Mouse (Mus musculus): ENCODE results near the gene Tmprss13.
A peak's percentile ranks its signal among the peaks of the same experiment; 100 is the strongest.

The Tmprss13 gene

DNA sequence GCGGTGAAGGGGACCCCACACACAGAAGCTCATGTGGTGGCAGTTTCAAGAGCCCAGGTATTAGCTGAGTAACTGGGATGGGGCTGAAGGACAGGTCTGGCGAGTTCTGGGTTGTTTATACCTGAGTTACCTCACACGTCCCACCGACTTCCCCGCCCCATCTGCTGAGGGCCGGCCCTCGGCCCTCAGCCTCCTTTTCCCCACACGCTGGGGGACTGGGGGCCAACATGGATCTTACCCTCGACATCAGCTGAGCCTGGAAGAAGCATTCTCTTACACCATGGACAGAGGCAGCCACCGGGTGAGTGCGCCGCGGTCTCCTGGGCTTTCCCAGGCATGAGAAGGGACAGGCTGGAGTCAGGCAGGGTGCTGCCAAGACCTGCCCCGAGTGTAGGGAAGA lies at the start of gene Tmprss13:
Gene Tmprss13 (plus strand): TSS at position 246 of the 400 bp plus-strand sequence.
- DNase-seq (ENCODE audit: low spot score): no peak

DNA sequence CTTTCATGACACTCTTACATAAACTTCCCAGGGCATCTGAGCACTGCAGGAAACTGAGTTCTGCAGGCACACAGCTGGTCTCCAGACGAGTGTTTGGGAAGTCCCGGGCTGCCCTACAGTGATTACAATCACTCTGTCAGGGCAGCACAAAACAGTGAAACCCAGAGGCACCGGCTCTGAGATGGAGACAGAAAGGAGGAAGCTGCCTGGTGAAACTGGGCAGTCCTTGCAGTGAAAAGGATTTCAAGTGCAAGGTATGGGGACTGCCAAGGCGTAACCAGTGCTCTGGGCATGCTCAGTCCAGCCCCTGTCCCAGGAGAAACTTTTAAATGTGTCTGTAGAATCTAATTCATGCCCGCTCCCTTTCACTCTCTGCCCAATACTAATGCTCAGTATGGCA lies 46.7 kb upstream of the Tmprss13 start:
- DNase-seq (ENCODE audit: low spot score): no peak

DNA sequence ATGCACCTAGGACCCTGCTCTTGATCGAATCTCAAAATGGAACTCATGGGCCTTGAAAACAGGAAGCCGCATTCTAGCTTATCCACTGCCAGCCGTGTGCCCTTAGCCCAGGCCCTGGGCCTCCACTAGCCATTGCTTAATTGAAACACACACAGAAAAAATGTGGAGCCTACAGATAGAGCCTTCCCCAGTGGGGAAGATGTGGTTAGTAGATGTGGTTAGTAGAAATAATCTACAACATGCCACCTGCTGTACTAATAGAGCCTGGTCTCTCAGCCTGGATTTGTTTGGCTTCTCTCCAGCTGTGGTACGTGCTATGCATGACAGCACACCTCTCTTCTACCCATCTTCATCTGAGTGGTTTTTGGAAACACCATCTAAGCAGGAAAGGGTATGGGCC lies 44.7 kb upstream of the Tmprss13 start:
- DNase-seq (ENCODE audit: low spot score): no peak

DNA sequence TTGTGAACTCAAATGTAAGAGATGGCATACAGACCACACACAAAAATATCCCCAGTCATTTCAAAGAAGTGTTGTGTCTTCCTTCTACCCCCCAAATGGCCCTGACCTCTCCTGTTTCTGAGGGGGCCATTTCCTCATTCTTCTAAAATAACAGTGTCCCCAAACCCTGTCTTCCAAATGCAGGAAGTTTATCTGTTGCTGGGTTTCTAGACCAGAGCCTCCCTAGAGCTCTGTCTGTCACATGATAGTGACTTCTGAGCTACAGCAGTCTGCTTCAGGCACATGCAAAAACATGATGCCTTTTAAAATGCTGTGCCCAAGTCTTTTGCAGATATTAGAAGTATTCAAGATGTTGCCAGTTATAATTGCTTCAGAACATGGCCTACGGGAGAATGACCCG lies 44.3 kb upstream of the Tmprss13 start:
- no peak for DNase-seq (ENCODE audit: low spot score)

DNA sequence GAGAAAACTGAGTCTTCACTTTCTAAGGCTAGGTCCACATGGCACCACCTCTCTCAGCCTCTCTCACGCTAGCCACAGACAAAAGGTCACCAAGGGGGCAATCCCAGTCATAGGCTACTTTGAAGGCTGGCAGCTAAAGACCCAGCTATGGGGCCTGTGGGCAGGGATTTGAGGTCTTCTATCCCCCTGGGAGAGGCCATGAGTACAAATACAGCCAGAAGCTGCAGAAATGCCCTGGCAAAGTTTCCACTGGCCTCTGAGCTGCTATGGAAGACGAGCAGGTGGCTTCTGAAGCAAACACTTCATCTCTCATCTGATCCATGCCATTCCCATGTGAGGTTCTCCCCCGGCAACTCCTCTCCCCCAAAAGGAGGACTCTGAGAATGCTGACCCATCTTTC lies 38.8 kb upstream of the Tmprss13 start:
- DNase-seq (ENCODE audit: low spot score): no peak

DNA sequence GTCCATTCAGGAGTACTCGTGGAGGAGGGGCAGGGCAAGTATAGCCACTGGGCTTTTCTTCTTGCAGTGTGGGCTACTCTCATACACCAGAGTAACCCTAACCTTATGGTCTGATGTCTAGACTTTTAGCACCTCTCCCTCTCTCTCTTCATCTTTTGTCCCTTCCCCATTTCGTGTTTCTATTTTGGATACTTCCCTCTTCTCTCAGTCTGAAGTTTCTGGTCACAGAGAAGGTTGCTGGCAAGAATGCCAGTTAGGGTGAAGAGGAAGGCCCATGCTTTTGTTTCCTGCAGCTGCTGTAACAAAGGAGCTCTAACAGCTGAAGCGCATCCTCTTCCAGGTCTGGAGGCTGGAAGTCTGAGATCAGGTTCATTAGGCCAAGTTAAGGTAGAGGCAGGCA lies 38.0 kb upstream of the Tmprss13 start:
- no peak for DNase-seq (ENCODE audit: low spot score)

DNA sequence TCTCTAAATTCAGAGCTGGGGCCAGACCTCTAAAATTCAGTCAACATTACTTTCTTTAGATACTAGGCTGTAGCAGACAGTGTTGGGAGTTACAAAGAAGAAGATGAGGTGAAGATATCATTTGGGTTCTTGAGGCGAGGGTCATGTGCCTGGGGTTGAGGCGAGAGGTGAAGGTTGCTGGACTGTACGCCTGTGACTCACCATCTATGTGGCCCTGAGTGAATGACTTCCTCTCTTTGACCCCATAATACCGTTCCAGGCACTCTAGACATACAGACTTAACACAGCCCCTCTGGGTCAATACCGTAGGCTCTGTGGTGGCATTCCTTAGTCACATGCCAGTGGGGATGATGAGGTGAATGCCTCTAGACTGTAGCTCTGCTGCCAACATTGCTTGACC lies 36.4 kb upstream of the Tmprss13 start:
- DNase-seq (ENCODE audit: low spot score): no peak

DNA sequence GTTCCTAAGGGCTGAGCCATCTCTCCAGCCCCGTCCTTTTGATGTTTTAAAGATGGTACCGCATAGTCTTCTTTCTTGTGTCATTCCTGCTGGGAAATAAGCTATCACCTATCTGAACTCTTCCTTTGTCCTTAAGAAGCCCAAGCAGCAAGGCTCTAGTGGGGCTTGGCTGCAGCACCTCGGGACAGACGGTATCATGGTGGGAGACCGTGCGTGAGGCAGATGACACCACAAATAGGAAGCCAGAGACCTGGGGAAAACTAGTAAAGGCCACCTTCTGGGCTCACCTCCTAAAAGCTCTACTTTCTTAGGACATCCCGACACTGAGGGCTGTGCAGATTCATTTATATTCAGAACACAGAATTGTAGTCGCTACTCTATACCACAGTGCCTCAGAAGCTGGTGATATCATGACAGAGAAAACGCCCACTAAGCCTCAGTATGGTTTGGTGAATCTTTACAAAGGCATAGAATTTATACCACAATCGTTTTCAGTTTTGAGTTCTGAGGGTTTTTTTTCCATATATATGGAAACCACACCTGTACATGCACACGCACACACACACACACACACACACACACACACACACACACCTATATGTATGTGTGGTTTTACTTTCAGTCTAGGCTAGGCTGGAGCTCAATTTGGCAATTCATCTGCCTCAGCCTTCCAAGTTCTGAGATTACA lies 27.3 kb upstream of the Tmprss13 start:
- no peak for DNase-seq (ENCODE audit: low spot score)

DNA sequence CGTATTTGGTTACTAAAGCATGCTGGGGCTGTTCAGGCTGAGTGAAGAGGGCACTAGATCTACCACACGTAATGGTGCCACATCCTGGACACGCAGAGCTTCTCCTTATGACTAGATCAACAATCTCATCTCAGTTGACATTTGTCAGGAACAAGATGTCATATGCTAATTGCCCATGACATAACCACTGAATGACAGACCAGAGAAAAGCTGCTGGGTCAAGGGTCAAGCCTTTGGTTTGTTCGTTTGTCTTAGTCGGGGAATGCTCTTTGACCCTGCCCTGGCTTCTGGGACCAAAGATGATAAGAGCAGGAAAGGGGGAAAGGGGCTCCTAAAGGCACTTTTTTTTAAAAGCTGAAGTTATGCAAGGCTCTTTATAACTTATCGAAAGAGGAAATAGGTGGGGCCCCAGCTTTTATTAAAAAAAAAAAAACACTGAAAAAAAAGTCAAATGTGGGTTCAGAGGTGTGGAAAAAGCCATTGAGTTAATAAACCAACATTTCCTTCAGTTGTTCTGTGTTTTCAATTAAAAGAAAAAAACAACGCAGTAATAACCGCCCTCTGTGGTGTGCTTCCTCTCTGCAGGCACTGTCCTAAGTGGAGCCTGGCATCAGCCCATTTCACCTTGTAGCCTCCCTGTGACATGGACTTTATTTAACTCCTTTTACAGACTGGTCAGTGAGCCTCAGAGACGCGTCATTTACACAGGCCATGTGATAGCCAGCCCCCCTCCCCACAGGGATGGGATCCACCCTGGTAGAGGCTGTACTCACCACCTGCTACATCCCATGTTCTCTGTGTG lies 24.5 kb upstream of the Tmprss13 start:
- no peak for DNase-seq (ENCODE audit: low spot score)

DNA sequence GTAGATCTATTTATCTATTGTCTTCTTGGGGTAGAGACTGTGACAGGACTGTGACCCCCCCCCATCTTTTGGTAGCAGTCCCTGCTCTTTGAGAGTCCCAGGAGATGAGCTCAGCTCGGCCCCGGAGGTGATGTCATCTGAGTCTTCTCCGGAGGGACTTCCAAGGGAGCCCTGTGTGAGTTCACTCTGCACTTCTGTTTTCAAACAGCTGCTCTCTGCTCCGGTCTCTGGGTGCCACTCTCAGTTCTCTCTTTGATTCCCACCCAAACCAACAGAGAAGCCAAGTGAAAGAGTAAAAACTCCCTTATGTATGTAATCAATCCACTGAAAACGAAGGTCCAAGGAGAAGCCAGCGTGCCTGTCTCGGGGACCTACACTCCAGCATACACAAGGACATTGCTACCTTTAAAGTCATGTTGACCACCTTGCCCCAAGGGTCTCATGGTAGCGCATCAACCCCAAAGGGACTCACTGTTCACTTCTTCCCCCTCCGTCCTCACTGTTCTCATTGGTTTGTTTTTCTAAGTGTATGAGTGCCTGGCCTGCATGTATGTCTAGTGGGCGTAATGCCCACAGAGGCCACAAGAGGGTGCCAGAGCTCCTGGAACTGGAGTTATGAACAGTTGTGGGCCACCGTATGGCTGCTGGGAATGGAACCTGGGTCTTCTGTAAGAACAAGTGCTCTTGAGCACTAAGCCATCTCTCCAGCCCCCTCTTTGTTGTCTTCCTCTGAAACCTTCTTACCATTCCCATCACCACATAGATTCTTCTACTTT lies 19.5 kb upstream of the Tmprss13 start:
- DNase-seq (ENCODE audit: low spot score): no peak

DNA sequence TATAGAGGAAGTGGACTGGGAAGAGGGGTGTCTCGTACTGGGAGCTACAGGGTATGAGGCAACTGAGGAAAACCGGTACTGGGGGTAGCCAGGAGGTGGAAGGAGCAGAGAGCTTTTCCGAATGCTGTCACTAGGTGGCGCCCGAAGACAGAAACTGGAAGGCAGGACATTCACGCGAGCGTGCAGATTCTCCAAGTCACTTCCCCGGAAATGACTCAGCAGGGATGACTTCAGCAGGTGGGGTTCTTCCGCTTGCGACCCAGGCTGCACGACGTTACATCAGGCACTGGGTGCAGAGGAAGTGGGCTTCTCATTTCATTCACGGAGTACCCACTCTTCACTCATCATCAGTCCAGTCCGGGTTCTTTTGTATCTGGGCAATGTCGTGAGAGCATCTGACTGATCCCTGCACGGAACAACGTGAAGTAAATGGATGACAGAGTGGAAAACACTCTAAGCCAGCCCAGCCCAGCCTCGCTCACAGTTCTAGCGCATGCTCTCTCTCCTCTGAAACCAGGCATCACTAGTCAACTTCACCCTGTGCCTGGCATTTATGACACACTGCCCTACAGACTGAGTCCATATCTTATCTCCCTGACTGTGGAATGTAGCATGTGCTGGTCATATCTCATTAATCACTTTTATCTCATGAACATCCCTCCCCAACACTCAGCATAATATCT lies 18.3 kb upstream of the Tmprss13 start:
- peak; percentile 91 for DNase-seq (ENCODE audit: low spot score)

DNA sequence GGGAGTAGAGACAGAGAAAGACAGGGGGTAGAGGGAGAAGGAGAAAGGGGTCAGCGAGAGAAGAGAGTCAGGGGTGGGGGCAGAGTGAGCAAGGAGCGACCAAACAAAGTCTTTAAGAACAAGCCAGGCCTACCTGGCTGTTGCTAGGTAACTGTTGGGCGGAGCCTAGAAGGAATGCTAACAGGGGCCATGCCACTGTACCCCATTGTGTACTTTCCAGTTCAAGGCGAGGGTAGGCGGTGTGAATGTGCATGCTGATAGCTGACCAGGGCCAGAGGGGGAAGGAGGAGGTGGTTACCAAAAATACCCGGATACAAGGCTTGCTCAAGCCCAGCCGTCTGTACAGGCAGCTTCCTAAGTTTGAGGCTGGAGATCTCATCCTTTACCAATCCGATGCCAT lies 17.1 kb upstream of the Tmprss13 start:
- no peak for DNase-seq (ENCODE audit: low spot score)

DNA sequence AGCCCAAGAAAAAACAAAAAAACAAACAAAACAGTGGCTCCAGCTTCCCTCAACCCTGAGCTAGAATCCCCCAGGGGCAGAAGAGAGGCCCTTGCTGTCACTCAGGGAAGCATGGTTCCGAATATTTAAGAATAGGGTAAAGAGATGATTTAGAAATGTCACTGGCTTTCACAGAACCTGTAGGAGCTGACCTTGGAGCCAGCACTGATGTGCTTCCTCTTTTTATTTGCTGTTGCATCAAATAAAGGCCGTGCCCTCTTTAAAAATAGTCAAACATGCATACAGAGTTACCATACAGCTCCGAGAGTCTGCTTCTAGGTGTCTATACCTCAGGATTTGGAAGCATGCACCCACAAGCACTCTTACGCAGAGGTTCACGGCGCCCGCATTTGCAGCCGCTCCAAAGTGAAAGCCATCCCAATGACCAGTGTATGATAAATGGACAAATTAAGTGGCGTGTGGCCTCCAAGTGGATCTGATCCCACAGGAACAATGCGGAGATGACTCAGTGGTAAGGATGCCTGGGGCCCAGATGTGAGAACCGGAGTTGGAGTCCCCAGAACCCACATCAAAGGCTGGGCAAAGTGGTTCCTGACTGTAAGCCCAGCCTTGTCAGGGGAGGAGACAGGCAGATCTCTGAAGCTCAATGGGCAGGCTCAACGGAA lies 12.0 kb upstream of the Tmprss13 start:
- DNase-seq (ENCODE audit: low spot score): no peak

DNA sequence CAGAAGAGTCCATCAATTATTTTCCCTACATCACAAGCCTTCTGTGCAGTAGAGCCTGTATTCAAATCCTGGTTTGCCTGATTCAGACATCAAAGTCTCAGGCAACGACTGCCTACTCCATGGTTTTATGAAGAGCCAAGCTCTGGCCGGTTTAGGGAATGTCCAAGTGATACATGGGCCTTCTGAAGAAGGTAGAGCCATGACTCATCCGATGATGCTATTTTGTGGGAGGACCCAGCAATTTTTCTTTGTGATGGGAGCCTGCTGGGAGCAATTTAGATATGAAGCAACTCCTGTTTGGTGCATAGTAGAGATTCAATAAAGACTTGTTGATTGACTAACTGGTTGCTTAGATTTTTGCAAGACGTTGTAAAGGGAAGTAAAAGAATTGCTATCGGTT lies 10.4 kb upstream of the Tmprss13 start:
- no peak for DNase-seq (ENCODE audit: low spot score)

DNA sequence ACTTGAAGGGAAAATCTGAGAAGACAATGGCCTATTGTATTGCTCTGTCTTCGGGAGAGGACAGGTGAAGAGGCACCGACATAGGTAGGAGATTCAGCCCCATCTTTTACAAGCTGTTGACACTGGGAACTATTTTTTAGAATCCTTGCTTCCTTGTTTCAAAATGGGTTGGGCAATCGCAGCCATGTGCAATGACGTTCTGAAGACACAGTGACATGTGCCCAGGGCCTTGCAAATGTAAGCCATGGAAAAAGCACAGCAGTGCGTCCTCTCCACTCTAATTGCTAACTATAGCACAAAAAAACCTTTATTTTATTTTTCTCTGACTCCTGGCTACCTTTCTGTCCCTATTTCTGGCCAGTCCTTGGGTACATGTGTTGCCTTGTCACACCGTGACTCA lies 7.0 kb upstream of the Tmprss13 start:
- no peak for DNase-seq (ENCODE audit: low spot score)

DNA sequence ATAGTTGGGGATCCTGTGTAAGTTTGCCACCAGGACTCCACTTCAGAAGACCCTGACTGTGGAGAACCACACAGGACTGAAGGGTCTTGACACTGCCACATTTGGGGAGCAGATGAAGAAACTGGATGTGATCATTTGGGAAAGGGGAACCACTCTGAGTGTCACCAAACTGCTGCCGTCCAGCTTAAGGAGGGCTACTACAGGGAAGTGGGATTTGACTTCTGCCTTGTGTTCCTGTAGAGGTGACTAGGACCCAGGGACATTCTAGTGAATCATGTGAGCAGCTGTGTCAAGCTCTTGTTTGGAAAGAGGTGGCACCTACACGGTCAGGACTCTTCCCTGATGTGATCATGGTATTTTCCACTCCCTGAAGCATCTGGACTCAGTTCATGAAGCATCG lies 5.0 kb upstream of the Tmprss13 start:
- no peak for DNase-seq (ENCODE audit: low spot score)

DNA sequence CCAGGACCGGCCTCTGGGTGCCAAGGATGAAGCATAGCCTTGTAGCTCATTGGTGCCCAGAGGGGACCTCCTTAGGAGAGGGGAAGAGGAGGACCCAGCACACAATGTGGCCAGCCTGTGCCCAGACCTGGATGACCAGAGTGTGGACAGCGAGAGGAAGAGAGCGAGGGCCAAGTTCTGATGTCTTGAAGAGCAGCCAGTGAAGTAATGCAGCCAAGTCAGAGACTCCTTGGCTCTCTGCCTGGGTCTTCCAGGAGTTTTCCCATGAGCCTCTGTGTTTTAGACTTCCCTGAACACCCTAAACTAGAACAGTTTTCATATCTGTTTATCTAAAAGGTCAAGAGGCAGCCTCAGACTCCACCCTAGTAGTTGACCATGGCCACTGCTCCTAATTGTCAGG lies 1.3 kb upstream of the Tmprss13 start:
- no peak for DNase-seq (ENCODE audit: low spot score)

DNA sequence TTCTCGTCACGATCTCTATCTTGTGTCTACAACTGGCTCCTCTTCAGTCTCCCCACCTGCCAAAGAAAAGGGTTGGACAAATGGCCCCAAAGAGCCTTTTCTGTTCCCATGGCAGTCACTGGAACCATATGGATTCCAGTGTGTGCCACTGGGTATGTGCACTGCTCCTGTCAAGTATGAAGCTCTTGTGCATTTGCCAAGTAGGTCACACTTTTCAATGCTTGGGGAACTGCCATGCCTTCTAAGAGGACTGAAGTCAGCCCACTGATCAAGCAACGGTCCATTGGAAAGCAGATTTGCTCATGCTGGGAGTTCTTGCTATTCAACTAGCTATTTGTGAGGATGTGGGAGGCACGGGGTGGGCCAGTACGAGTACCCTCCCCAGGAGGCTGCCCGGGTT lies 2.6 kb downstream of the Tmprss13 start:
- DNase-seq (ENCODE audit: low spot score): no peak

DNA sequence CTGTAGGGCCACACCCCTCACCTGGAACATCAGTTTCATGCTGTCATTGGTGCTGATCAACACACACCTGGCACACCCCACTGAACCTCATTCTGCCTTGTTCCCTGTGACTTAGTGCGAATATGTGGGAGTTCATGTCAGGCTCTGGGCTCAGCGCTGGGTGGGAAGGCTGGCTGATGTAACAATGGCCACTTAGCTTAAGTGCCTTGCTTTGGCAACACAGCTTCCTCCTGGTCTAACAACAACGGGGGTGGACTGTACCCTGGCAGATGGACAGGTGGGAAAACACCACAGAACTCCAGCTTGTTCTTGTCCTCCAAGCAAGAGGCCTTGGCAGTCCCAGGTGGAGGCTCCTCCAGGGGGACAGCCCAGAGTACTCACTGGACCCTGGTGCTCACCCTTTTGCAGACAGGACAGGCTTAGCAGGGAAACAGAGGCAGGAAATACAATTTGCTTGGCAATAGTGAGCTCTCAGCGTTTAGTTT lies 3.1 kb downstream of the Tmprss13 start:
- DNase-seq (ENCODE audit: low spot score): no peak

DNA sequence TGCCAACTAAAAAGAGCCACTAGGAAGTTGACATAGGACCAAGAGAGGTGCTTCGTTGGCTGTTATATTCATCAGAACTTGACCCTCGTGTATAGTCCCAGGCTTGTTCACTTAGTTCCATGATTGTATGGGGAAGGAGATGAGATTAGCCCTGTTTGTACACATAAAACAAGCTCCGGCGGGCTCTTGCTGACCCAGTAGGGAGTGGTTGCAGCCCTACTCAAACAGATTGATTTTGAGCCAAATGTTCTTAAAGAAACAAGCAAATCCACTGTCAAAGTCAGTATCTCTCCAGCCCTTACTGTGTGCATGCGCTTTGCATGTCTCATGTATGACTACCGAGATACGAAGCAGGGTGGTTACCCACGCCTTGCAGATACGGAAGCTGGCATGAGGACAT lies 7.5 kb downstream of the Tmprss13 start:
- DNase-seq (ENCODE audit: low spot score): no peak

DNA sequence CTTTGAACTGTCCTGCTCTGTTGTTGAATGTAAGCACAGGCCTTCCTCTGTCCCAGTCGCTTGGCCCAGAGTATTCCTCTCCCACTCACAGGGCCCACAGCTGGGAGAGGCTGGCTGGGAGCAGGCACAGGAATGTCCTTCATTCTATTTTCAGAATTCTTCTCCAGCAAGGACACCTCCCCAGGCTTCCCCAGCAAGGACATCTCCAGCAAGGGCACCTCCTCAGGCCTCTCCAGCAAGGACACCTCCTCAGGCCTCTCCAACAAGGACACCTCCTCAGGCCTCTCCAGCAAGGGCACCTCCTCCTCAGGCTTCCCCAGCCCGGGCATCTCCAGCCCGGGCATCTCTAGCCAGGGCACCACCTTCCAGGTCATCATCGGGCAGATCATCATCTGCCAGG lies 9.4 kb downstream of the Tmprss13 start:
- no peak for DNase-seq (ENCODE audit: low spot score)

DNA sequence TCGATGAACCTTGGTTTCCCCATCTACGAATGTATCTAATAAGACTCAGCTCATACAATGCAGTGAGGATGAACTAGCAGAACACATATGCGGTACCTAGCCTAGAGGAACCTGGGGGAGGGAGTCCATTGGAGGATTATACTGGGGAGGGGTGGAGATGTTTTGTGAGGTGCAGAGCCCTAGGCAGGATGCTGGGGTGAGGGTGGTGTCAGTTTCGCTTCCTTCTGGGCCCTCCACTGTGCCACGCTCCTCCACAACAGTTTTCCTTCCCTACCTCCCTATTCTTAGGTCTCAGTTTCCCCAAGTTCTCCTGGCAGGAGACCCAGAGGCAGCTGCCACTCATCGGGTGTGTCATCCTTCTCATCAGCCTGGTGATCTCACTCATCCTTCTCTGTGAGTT lies 10.7 kb downstream of the Tmprss13 start:
- DNase-seq (ENCODE audit: low spot score): no peak
